Mouse (Mus musculus): ENCODE data around the gene Mast2. TPM values are rescaled to one million over a fixed set of nuclear protein-coding genes. Genes with fewer than 3 reads are reported as not detected.

Mast2 gene
- 10 to 100 TPM; 41.9 to 44.7 TPM for total RNA-seq (2021)
- long read RNA-seq, experiment 1, full-length matches to known transcripts = 12 of 33 reads
- long read RNA-seq, experiment 1, partial matches to known transcripts = 10 of 33 reads
- long read RNA-seq, experiment 1, other reads (novel, unspliced or antisense) = 11 of 33 reads
- long read RNA-seq, experiment 2, partial matches to known transcripts = 0 of 11 reads
- long read RNA-seq, experiment 2, other reads (novel, unspliced or antisense) = 11 of 11 reads

GRCm38 (mm10) chr4:116464126-116464981 is at the start of gene Mast2:
Gene Mast2, minus strand, starts transcription at chr4:116464183.
- DNase-seq (ENCODE audit: low spot score in 2 of 2) = peak; percentile 81 to 89

GRCm38 (mm10) chr4:116507425-116508218 is 43.6 kb upstream of the Mast2 start, which contains the start of gene Ipp:
Gene Ipp, plus strand, starts transcription at chr4:116507549.
- peak; percentile 94 to 95 for DNase-seq (ENCODE audit: low spot score in 2 of 2)

GRCm38 (mm10) chr4:116506886-116507424 is 43.0 kb upstream of the Mast2 start:
- DNase-seq (ENCODE audit: low spot score in 2 of 2) = no peak

- DNase-seq (ENCODE audit: low spot score in 2 of 2) = no peak
These were observed 36.0 kb upstream of the Mast2 start for GRCm38 (mm10) chr4:116499978-116500377.

- DNase-seq (ENCODE audit: low spot score in 2 of 2) = no peak
These were observed 29.7 kb upstream of the Mast2 start for GRCm38 (mm10) chr4:116493646-116494045.

- no peak for DNase-seq (ENCODE audit: low spot score in 2 of 2)
These were observed 28.5 kb upstream of the Mast2 start for GRCm38 (mm10) chr4:116492460-116492859.

- no peak for DNase-seq (ENCODE audit: low spot score in 2 of 2)
These were observed 27.9 kb upstream of the Mast2 start for GRCm38 (mm10) chr4:116491886-116492285.

GRCm38 (mm10) chr4:116491119-116491536 is 27.1 kb upstream of the Mast2 start:
- peak; percentile 29 to 56 for DNase-seq (ENCODE audit: low spot score in 2 of 2)

- DNase-seq (ENCODE audit: low spot score in 2 of 2) = no peak
These were observed 19.5 kb upstream of the Mast2 start for GRCm38 (mm10) chr4:116483476-116483875.

GRCm38 (mm10) chr4:116481322-116481721 is 17.3 kb upstream of the Mast2 start:
- no peak for DNase-seq (ENCODE audit: low spot score in 2 of 2)

GRCm38 (mm10) chr4:116463231-116464125 is 505 bp downstream of the Mast2 start:
- DNase-seq (ENCODE audit: low spot score in 2 of 2) = peak; percentile 46 to 56

- DNase-seq (ENCODE audit: low spot score in 2 of 2) = no peak
These were observed 2.0 kb downstream of the Mast2 start for GRCm38 (mm10) chr4:116461943-116462342.

GRCm38 (mm10) chr4:116451553-116451952 is 12.4 kb downstream of the Mast2 start:
- no peak for DNase-seq (ENCODE audit: low spot score in 2 of 2)

- no peak for DNase-seq (ENCODE audit: low spot score in 2 of 2)
These were observed 14.0 kb downstream of the Mast2 start for GRCm38 (mm10) chr4:116449951-116450350.

GRCm38 (mm10) chr4:116448673-116449072 is 15.3 kb downstream of the Mast2 start:
- peak; percentile 49 to 61 for DNase-seq (ENCODE audit: low spot score in 2 of 2)

- DNase-seq (ENCODE audit: low spot score in 2 of 2) = no peak
These were observed 24.6 kb downstream of the Mast2 start for GRCm38 (mm10) chr4:116439383-116439782.

GRCm38 (mm10) chr4:116438561-116438960 is 25.4 kb downstream of the Mast2 start:
- no peak for DNase-seq (ENCODE audit: low spot score in 2 of 2)

GRCm38 (mm10) chr4:116435626-116436025 is 28.4 kb downstream of the Mast2 start:
- no peak for DNase-seq (ENCODE audit: low spot score in 2 of 2)

GRCm38 (mm10) chr4:116422186-116422585 is 41.8 kb downstream of the Mast2 start:
- DNase-seq (ENCODE audit: low spot score in 2 of 2) = no peak

- DNase-seq (ENCODE audit: low spot score in 2 of 2) = no peak
These were observed 42.8 kb downstream of the Mast2 start for GRCm38 (mm10) chr4:116421170-116421569.

Data from adrenal gland, adult 18-20 months (tissue).